Mouse (Mus musculus): ENCODE results near the gene C3.

The C3 gene

GRCm38 (mm10) chr17:57228014-57228413, at the start of gene C3:
Gene C3 (minus strand): TSS chr17:57228136.
- in situ Hi-C loops (cut with MboI; ENCODE audit: unreplicated experiment in 2 of 2) = no loop called here

- in situ Hi-C loops (cut with MboI; ENCODE audit: unreplicated experiment in 2 of 2) = loop anchor here in 1 of 2 experiments (25.0 kb wide), 1 partner anchor 689 kb away; the partner anchor contains the start of genes Safb and Safb2
Observed at GRCm38 (mm10) chr17:57276634-57277121, 48.7 kb upstream of the C3 start.

- in situ Hi-C loops (cut with MboI; ENCODE audit: unreplicated experiment in 2 of 2) = loop anchor here in 1 of 2 experiments (25.0 kb wide), 1 partner anchor 689 kb away; the partner anchor contains the start of genes Safb and Safb2
Observed at GRCm38 (mm10) chr17:57275997-57276351, 48.0 kb upstream of the C3 start.

GRCm38 (mm10) chr17:57275111-57275996, 47.4 kb upstream of the C3 start:
- in situ Hi-C loops (cut with MboI; ENCODE audit: unreplicated experiment in 2 of 2) = loop anchor here in 1 of 2 experiments (25.0 kb wide), 1 partner anchor 688 kb away; the partner anchor contains the start of genes Safb and Safb2

- in situ Hi-C loops (cut with MboI; ENCODE audit: unreplicated experiment in 2 of 2) = loop anchor here in 1 of 2 experiments (25.0 kb wide), 1 partner anchor 687 kb away; the partner anchor contains the start of genes Safb and Safb2
Observed at GRCm38 (mm10) chr17:57274686-57275085, 46.8 kb upstream of the C3 start.

- in situ Hi-C loops (cut with MboI; ENCODE audit: unreplicated experiment in 2 of 2) = no loop called here
Observed at GRCm38 (mm10) chr17:57273846-57274245, 45.9 kb upstream of the C3 start.

GRCm38 (mm10) chr17:57271301-57271700, 43.4 kb upstream of the C3 start:
- in situ Hi-C loops (cut with MboI; ENCODE audit: unreplicated experiment in 2 of 2) = no loop called here

- in situ Hi-C loops (cut with MboI; ENCODE audit: unreplicated experiment in 2 of 2) = no loop called here
Observed at GRCm38 (mm10) chr17:57267556-57268126, 39.7 kb upstream of the C3 start.

- in situ Hi-C loops (cut with MboI; ENCODE audit: unreplicated experiment in 2 of 2) = no loop called here
Observed at GRCm38 (mm10) chr17:57264972-57265945, 37.3 kb upstream of the C3 start.

- in situ Hi-C loops (cut with MboI; ENCODE audit: unreplicated experiment in 2 of 2) = no loop called here
Observed at GRCm38 (mm10) chr17:57264164-57264563, 36.2 kb upstream of the C3 start.

- in situ Hi-C loops (cut with MboI; ENCODE audit: unreplicated experiment in 2 of 2) = no loop called here
Observed at GRCm38 (mm10) chr17:57262901-57263550, 35.1 kb upstream of the C3 start.

GRCm38 (mm10) chr17:57261796-57262195, 33.9 kb upstream of the C3 start:
- in situ Hi-C loops (cut with MboI; ENCODE audit: unreplicated experiment in 2 of 2) = no loop called here

GRCm38 (mm10) chr17:57261286-57261685, 33.4 kb upstream of the C3 start:
- in situ Hi-C loops (cut with MboI; ENCODE audit: unreplicated experiment in 2 of 2) = no loop called here

GRCm38 (mm10) chr17:57260351-57260750, 32.4 kb upstream of the C3 start:
- in situ Hi-C loops (cut with MboI; ENCODE audit: unreplicated experiment in 2 of 2) = no loop called here

GRCm38 (mm10) chr17:57259742-57260141, 31.8 kb upstream of the C3 start:
- in situ Hi-C loops (cut with MboI; ENCODE audit: unreplicated experiment in 2 of 2) = no loop called here

- in situ Hi-C loops (cut with MboI; ENCODE audit: unreplicated experiment in 2 of 2) = no loop called here
Observed at GRCm38 (mm10) chr17:57258191-57258590, 30.3 kb upstream of the C3 start.

- in situ Hi-C loops (cut with MboI; ENCODE audit: unreplicated experiment in 2 of 2) = no loop called here
Observed at GRCm38 (mm10) chr17:57256921-57257485, 29.1 kb upstream of the C3 start.

- in situ Hi-C loops (cut with MboI; ENCODE audit: unreplicated experiment in 2 of 2) = no loop called here
Observed at GRCm38 (mm10) chr17:57255354-57255753, 27.4 kb upstream of the C3 start.

- in situ Hi-C loops (cut with MboI; ENCODE audit: unreplicated experiment in 2 of 2) = no loop called here
Observed at GRCm38 (mm10) chr17:57253306-57253705, 25.4 kb upstream of the C3 start.

GRCm38 (mm10) chr17:57251431-57251830, 23.5 kb upstream of the C3 start:
- in situ Hi-C loops (cut with MboI; ENCODE audit: unreplicated experiment in 2 of 2) = no loop called here
